Mouse (Mus musculus) CD4-positive naive resting alpha-beta T cell, adult 76 days (primary cell): ENCODE results near the gene Fbn1. TPM values are rescaled to one million over a fixed set of nuclear protein-coding genes. Genes with fewer than 3 reads are reported as not detected.

Experiments
- total RNA-seq: library from RNA; stranded (reverse); gene quantifications from one replicate; pipeline ENCODE4 v1.2.4, GENCODE M21; 2023

Fbn1 gene
- total RNA-seq: not detected

GRCm38 (mm10) chr2:125507893-125508292 is at the start of gene Fbn1:
TSS of gene Fbn1 (minus strand) at chr2:125507993.

DNA sequence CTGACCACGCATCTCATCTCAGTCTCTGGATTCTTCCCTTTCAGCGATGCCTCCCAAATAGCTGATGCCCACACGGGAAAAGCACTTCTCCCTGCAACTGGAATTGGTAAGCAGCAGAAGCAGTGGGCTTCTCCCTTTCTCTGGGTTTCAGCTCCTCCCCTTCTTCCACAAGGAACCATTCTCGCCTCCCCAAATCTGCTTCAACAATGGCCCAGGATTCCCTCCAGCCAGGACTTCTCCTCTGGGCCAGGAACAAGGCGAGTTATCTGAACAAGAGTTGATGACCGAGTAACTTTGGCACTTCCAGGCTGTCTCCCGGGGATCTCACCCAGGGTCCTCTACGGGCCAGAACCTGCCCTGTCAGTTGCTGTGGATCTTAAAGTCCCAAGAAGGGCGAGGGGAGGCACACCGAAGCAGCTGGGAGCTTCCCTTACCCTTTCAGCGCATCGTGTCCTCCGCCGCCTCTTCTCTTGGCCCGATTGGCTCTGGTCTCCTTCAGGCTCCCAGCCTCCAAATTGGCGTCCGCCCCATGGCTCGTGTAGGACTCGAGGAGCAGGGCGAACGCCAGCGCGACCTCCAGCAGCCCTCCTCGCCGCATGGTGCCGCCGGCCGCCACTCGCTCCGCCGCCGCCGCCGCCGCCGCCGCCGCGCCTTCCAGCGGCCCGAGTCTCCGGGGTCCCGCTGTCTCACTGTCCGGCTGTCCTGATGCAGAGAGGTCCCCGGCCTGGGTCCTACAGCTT is 2.6 kb downstream of the Fbn1 start, which contains the start of gene Gm9913:
Gm9913 (plus strand) TSS at position 84 of the 740 bp plus-strand sequence.

Other genes with a start within 250 kb of the Fbn1 start
- gene Gm9913, start 2.9 kb downstream of the Fbn1 start, total RNA-seq: not detected
- 19.9 TPM for gene Cep152, start 117.1 kb upstream of the Fbn1 start, total RNA-seq
- gene Eid1, start 165.1 kb upstream of the Fbn1 start, total RNA-seq: 33.4 TPM
- gene Shc4, start 216.2 kb upstream of the Fbn1 start, total RNA-seq: 0.21 TPM